Mouse (Mus musculus) liver, embryonic 14.5 days (tissue): Measurements from ENCODE around the gene Pnpla2.

Experiments used
- CTCF ChIP-seq: IDR thresholded peaks from 2 replicates; pipeline ENCODE4 v1.5.1; 2016; ENCODE audit warnings: antibody characterized with exemption, low read depth, control low read depth
- EP300 ChIP-seq: IDR thresholded peaks from 2 replicates; pipeline ENCODE4 v1.6.1; 2016; ENCODE audit warnings: antibody characterized with exemption, low read depth

- peak; percentile 77 for TF ChIP-seq CTCF
- TF ChIP-seq EP300: no peak
Observed at GRCm38 (mm10) chr7:141443081-141443821, 11.7 kb upstream of the Pnpla2 start.
